In the genomic region with DNA sequence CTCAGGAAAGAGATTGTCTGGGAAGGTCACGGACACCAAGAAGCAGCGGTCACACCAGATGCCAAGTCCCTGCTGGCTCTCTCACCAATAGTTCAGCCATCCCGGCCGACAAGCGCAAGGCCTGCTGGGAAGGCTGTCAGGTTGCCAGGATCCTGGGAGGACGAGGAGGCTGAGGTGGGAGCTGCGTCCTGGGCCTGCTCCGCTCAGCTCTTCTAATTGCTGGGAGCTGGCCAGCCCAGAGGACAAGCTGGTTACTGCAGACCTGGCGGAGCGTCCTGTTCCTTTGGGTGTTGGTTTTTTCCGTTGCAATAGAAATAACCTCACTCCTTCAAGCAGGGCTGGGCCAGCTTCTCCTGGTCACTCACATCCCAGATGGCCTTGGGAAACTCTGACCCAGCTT, we compare ENCODE assay signal across 11 mouse cellular contexts.
DNase-seq lines count a peak whose midpoint lies in the region; ATAC-seq and TF ChIP-seq lines count a peak whose summit lies in the region.
"Had no signal": no experiment of that assay in that cellular context is flagged by ENCODE, and none has a peak within 500 bp of the region (broad histone marks: within the 10 kb centered on the region; RNA-seq: fewer than 3 reads in every experiment).

No protein-coding gene starts in this region.

- TF ChIP-seq CTCF in layer of hippocampus, adult 2 months (conservative IDR thresholded peaks at IDR 0.05) = peak; percentile 13; the same call in 1 of the 2 replicates
- TF ChIP-seq CTCF in cerebellum, adult 2 months (IDR thresholded peaks at IDR 0.05; ENCODE audit: borderline replicate concordance, insufficient read depth, low read depth, low read length) = 0 out of 2 replicates have a peak, but pooled peaks have one; percentile 11

- peaks cover 7% of the 10 kb centered on the region for H3K4me1 ChIP-seq in cerebellum, adult 2 months (ENCODE audit: control insufficient read depth, insufficient read depth, low read length)
- no peaks in the 10 kb centered on the region for H3K4me1 ChIP-seq in neural tube, embryonic 15.5 days
- H3K4me1 ChIP-seq in hindbrain, embryonic 14.5 days (replicated peaks; ENCODE audit: control insufficient read depth, insufficient read depth, low read length) = no peaks in the 10 kb centered on the region
- H3K4me1 ChIP-seq: embryonic facial prominence, embryonic 15.5 days had no signal

- no peaks in the 10 kb centered on the region for H3K27me3 ChIP-seq in cerebellum, adult 2 months (ENCODE audit: control insufficient read depth, insufficient read depth, low read length)
- no peaks in the 10 kb centered on the region for H3K27me3 ChIP-seq in neural tube, embryonic 15.5 days (replicated peaks)
- H3K27me3 ChIP-seq in hindbrain, embryonic 14.5 days (ENCODE audit: control insufficient read depth, insufficient read depth, low read length) = no peaks in the 10 kb centered on the region
- H3K27me3 ChIP-seq: embryonic facial prominence, embryonic 15.5 days had no signal

- no peak overlapping the region for H3K9ac ChIP-seq in neural tube, embryonic 15.5 days (replicated peaks)
- H3K9ac ChIP-seq in hindbrain, embryonic 14.5 days = no peak overlapping the region
- H3K9ac ChIP-seq: embryonic facial prominence, embryonic 15.5 days had no signal

- DNase-seq in layer of hippocampus, adult 2 months (ENCODE audit: low spot score in 2 of 2) = no peak
- DNase-seq in layer of hippocampus, adult 9-11 months = no peak
- peak; percentile 52 to 58 for DNase-seq in cerebellum, adult 2 months
- DNase-seq in gastrocnemius, postnatal 14 days = peak; percentile 37
- peak; percentile 12 for DNase-seq in lung, postnatal 36 days
- no peak for DNase-seq in spleen, adult 12 weeks (ENCODE audit: low spot score)
- DNase-seq in hindbrain, embryonic 14.5 days (ENCODE audit: low spot score) = no peak
- DNase-seq: spleen, adult 18-20 months had no signal

- no peaks in the 10 kb centered on the region for H3K9me3 ChIP-seq in neural tube, embryonic 15.5 days (replicated peaks)
- H3K9me3 ChIP-seq in hindbrain, embryonic 14.5 days (ENCODE audit: control insufficient read depth, low read length) = no peaks in the 10 kb centered on the region
- H3K9me3 ChIP-seq: embryonic facial prominence, embryonic 15.5 days had no signal

- H3K4me3 ChIP-seq in layer of hippocampus, adult 2 months = no peak overlapping the region
- H3K4me3 ChIP-seq in cerebellum, adult 2 months (replicated peaks; ENCODE audit: insufficient read depth, low read depth, low read length) = no peak overlapping the region
- no peak overlapping the region for H3K4me3 ChIP-seq in neural tube, embryonic 15.5 days (replicated peaks)
- no peak overlapping the region for H3K4me3 ChIP-seq in hindbrain, embryonic 14.5 days (replicated peaks; ENCODE audit: low read length)
- H3K4me3 ChIP-seq: embryonic facial prominence, embryonic 15.5 days had no signal

- TF ChIP-seq POLR2A in cerebellum, adult 2 months (IDR thresholded peaks at IDR 0.05; ENCODE audit: borderline replicate concordance, insufficient read depth, low read length) = no peak

- 10% methylated on average over 11 of the region's 11 CpGs for WGBS in cerebellum, adult 2 months
- WGBS in neural tube, embryonic 15.5 days = 82% methylated on average over 11 of the region's 11 CpGs
- WGBS in hindbrain, embryonic 14.5 days = 70% methylated on average over 11 of the region's 11 CpGs

- no peak for ATAC-seq in neural tube, embryonic 15.5 days (ENCODE audit: low FRiP score)
- ATAC-seq in hindbrain, embryonic 14.5 days (ENCODE audit: low FRiP score) = no peak

- H3K27ac ChIP-seq in layer of hippocampus, adult 2 months = no peak overlapping the region
- H3K27ac ChIP-seq in cerebellum, adult 2 months (ENCODE audit: insufficient read depth, low read length) = no peak overlapping the region
- no peak overlapping the region for H3K27ac ChIP-seq in neural tube, embryonic 15.5 days (replicated peaks)
- no peak overlapping the region for H3K27ac ChIP-seq in hindbrain, embryonic 14.5 days
- H3K27ac ChIP-seq: embryonic facial prominence, embryonic 15.5 days; macrophage had no signal

- no peaks in the 10 kb centered on the region for H3K36me3 ChIP-seq in neural tube, embryonic 15.5 days
- no peaks in the 10 kb centered on the region for H3K36me3 ChIP-seq in hindbrain, embryonic 14.5 days (replicated peaks; ENCODE audit: control insufficient read depth, insufficient read depth)
- H3K36me3 ChIP-seq: embryonic facial prominence, embryonic 15.5 days had no signal

- H3K4me2 ChIP-seq in neural tube, embryonic 15.5 days = no peak overlapping the region
- H3K4me2 ChIP-seq in hindbrain, embryonic 14.5 days (replicated peaks) = no peak overlapping the region
- H3K4me2 ChIP-seq: embryonic facial prominence, embryonic 15.5 days had no signal

- intact Hi-C loops in gastrocnemius, postnatal 14 days (cut with DNase I; ENCODE audit: low total_unique reads) = no loop called here

Comparison
In these comparisons a context has a peak if more than half of its experiments do, and no peak if none do; other contexts are left out.
1. DNase-seq: peak in cerebellum, adult 2 months (2 of 2), gastrocnemius, postnatal 14 days (single experiment) and lung, postnatal 36 days (single experiment); none in layer of hippocampus, adult 2 months (0 of 2), layer of hippocampus, adult 9-11 months (single experiment), spleen, adult 12 weeks (single experiment) and hindbrain, embryonic 14.5 days (single experiment).